Mouse (Mus musculus): Measurements from ENCODE around the gene Cpsf2. TPM values are rescaled to one million over a fixed set of nuclear protein-coding genes. Genes with fewer than 3 reads are reported as not detected.

The Cpsf2 gene
- total and polyA plus RNA-seq, 3 experiments, result 3.4 to 35.8 (median 32.4) TPM

Other genes with a start within 250 kb of the Cpsf2 start
- 10 to 100 TPM; 63.0 to 64.3 TPM for gene Fbln5, start 156.9 kb upstream of the Cpsf2 start, total RNA-seq (2021)
- 29.1 and 29.6 TPM in 2 replicates for gene Fbln5, start 156.9 kb upstream of the Cpsf2 start, polyA plus RNA-seq (2012; rRNA removed)
- gene Trip11, start 62.7 kb upstream of the Cpsf2 start, total RNA-seq (2021), result 10 to 100 TPM; 28.4 to 40.6 TPM
- gene Trip11, start 62.7 kb upstream of the Cpsf2 start, polyA plus RNA-seq (2012; rRNA removed), result 1.6 and 4.1 TPM in 2 replicates
- gene Atxn3, start 17.7 kb upstream of the Cpsf2 start, total RNA-seq (2021), result 10 to 100 TPM; 16.2 to 16.7 TPM
- 0.77 and 1.2 TPM in 2 replicates for gene Atxn3, start 17.7 kb upstream of the Cpsf2 start, polyA plus RNA-seq (2012; rRNA removed)
- under 1 TPM; 0.28 to 0.66 TPM for gene Slc24a4, start 152.7 kb downstream of the Cpsf2 start, total RNA-seq (2021)
- 0.27 and 0.51 TPM in 2 replicates for gene Slc24a4, start 152.7 kb downstream of the Cpsf2 start, polyA plus RNA-seq (2012; rRNA removed)

Data from adrenal gland, adult 2 months (tissue).